Mouse (Mus musculus): ENCODE data around the gene Gm21833. TPM values are rescaled to one million over a fixed set of nuclear protein-coding genes. Genes with fewer than 3 reads are reported as not detected.

Gene Gm21833
- total RNA-seq (2023): not detected

GRCm38 (mm10) chr16:82828082-82828481, at the start of gene Gm21833:
Gene Gm21833 (plus strand): TSS chr16:82828382.

